Mouse (Mus musculus): Measurements from ENCODE around the gene Cd55b. TPM values are rescaled to one million over a fixed set of nuclear protein-coding genes. Genes with fewer than 3 reads are reported as not detected.
"Not testable (repeated sequence)": the region's sequence is repeated elsewhere in the genome, so short reads cannot be mapped to it uniquely, and the experiment has no call there.

Cd55b gene
- polyA plus RNA-seq (2015; fragmentation: Nextera tagmentation; extraction: Ambion mirVana), result 0.49 and 1.1 TPM in 2 replicates

- no peak within 1 kb of the TSS for H3K4me2 ChIP-seq (replicated peaks)
Observed at GRCm38 (mm10) chr1:130422664-130423111, at the start of gene Cd55b. Gene Cd55b, minus strand, starts transcription at chr1:130423009.

GRCm38 (mm10) chr1:130470074-130470473, 47.3 kb upstream of the Cd55b start:
- H3K27me3 ChIP-seq, result no peaks in the 10 kb centered on the region
- no peak overlapping the region for H3K27ac ChIP-seq (replicated peaks)
- H3K4me1 ChIP-seq, result no peaks in the 10 kb centered on the region
- WGBS, result 77% methylated on average over 4 of the region's 4 CpGs
- no peak for ATAC-seq (ENCODE audit: insufficient number of reproducible peaks, low FRiP score, low TSS enrichment, low read depth)
- H3K4me2 ChIP-seq (replicated peaks), result no peak overlapping the region
- H3K9me3 ChIP-seq (replicated peaks), result no peaks in the 10 kb centered on the region
- H3K4me3 ChIP-seq (replicated peaks), result no peak overlapping the region
- no peak overlapping the region for H3K9ac ChIP-seq
- H3K36me3 ChIP-seq, result no peaks in the 10 kb centered on the region

More at GRCm38 (mm10) chr1:130422664-130423111, at the start of gene Cd55b:
- WGBS, result 65% methylated on average over 18 of the region's 18 CpGs
- no peak within 1 kb of the TSS for H3K4me3 ChIP-seq (replicated peaks)
- H3K4me1 ChIP-seq, result no peaks in the 10 kb centered on the region
- H3K9me3 ChIP-seq (replicated peaks), result no peaks in the 10 kb centered on the region
- peak; percentile 34; the same call in 1 of the 2 replicates for ATAC-seq (ENCODE audit: insufficient number of reproducible peaks, low FRiP score, low TSS enrichment, low read depth)
- no peaks in the 10 kb centered on the region for H3K36me3 ChIP-seq
- no peak within 1 kb of the TSS for H3K27ac ChIP-seq (replicated peaks)
- H3K27me3 ChIP-seq, result no peaks in the 10 kb centered on the region
- H3K9ac ChIP-seq, result no peak within 1 kb of the TSS

GRCm38 (mm10) chr1:130467453-130467852, 44.6 kb upstream of the Cd55b start:
- ATAC-seq (ENCODE audit: insufficient number of reproducible peaks, low FRiP score, low TSS enrichment, low read depth), result no peak
- Histone ChIP-seq H3K36me3 (no peaks in the 10 kb centered on the region), H3K4me1 (0 out of 2 replicates have a peak, but pooled peaks cover 5% of the 10 kb centered on the region), H3K27ac (replicated peaks) (no peak overlapping the region), H3K27me3 (no peaks in the 10 kb centered on the region), H3K4me2 (replicated peaks) (no peak overlapping the region), H3K4me3 (replicated peaks) (no peak overlapping the region), H3K9me3 (replicated peaks) (no peaks in the 10 kb centered on the region), H3K9ac (no peak overlapping the region)
- WGBS, result 57% methylated on average over 2 of the region's 2 CpGs

- no peak for ATAC-seq (ENCODE audit: insufficient number of reproducible peaks, low FRiP score, low TSS enrichment, low read depth)
- Histone ChIP-seq H3K27me3 (no peaks in the 10 kb centered on the region), H3K4me1 (peaks cover 6% of the 10 kb centered on the region; the same call in 1 of the 2 replicates), H3K27ac (replicated peaks) (no peak overlapping the region), H3K36me3 (no peaks in the 10 kb centered on the region), H3K4me3 (replicated peaks) (no peak overlapping the region), H3K4me2 (replicated peaks) (no peak overlapping the region), H3K9ac (no peak overlapping the region), H3K9me3 (replicated peaks) (no peaks in the 10 kb centered on the region)
Observed at GRCm38 (mm10) chr1:130464173-130464572, 41.4 kb upstream of the Cd55b start.

- no peak overlapping the region for H3K27ac ChIP-seq (replicated peaks)
- no peaks in the 10 kb centered on the region for H3K27me3 ChIP-seq
- 4% methylated on average over 4 of the region's 4 CpGs for WGBS
- H3K4me3 ChIP-seq (replicated peaks), result peak overlapping the region; percentile 66
- H3K9ac ChIP-seq, result no peak overlapping the region; the same call in 1 of the 2 replicates
- H3K36me3 ChIP-seq, result no peaks in the 10 kb centered on the region
- peaks cover 6% of the 10 kb centered on the region; the same call in 1 of the 2 replicates for H3K4me1 ChIP-seq
- H3K4me2 ChIP-seq (replicated peaks), result peak overlapping the region; percentile 87
- no peaks in the 10 kb centered on the region for H3K9me3 ChIP-seq (replicated peaks)
- peak; percentile 64 for ATAC-seq (ENCODE audit: insufficient number of reproducible peaks, low FRiP score, low TSS enrichment, low read depth)
Observed at GRCm38 (mm10) chr1:130462867-130463266, 40.1 kb upstream of the Cd55b start.

- Histone ChIP-seq H3K9me3 (replicated peaks) (no peaks in the 10 kb centered on the region), H3K4me3 (replicated peaks) (peak within 1 kb of the TSS; percentile 66), H3K4me1 (peaks cover 6% of the 10 kb centered on the region; the same call in 1 of the 2 replicates), H3K27me3 (no peaks in the 10 kb centered on the region), H3K36me3 (no peaks in the 10 kb centered on the region), H3K9ac (peak within 1 kb of the TSS; percentile 59), H3K27ac (replicated peaks) (0 out of 2 replicates have a peak within 1 kb of the TSS, but pooled peaks have one; percentile 17), H3K4me2 (replicated peaks) (peak within 1 kb of the TSS; percentile 87)
- under 1% methylated on average over 45 of the region's 45 CpGs for WGBS
- ATAC-seq (ENCODE audit: insufficient number of reproducible peaks, low FRiP score, low TSS enrichment, low read depth), result peak; percentile 80
Observed at GRCm38 (mm10) chr1:130462084-130462861, 39.5 kb upstream of the Cd55b start, which contains the start of gene Cd55. Gene Cd55, minus strand, starts transcription at chr1:130462744.

- no peak for ATAC-seq (ENCODE audit: insufficient number of reproducible peaks, low FRiP score, low TSS enrichment, low read depth)
- WGBS, result 88% methylated on average over 2 of the region's 2 CpGs
- no peak overlapping the region for H3K4me3 ChIP-seq (replicated peaks)
Observed at GRCm38 (mm10) chr1:130455111-130455510, 32.3 kb upstream of the Cd55b start.

GRCm38 (mm10) chr1:130442930-130443329, 20.1 kb upstream of the Cd55b start:
- not testable (repeated sequence) for H3K9ac ChIP-seq; H3K4me2 ChIP-seq (replicated peaks); H3K4me1 ChIP-seq; H3K4me3 ChIP-seq (replicated peaks); H3K9me3 ChIP-seq (replicated peaks); ATAC-seq (ENCODE audit: insufficient number of reproducible peaks, low FRiP score, low TSS enrichment, low read depth); H3K27ac ChIP-seq (replicated peaks); H3K36me3 ChIP-seq; H3K27me3 ChIP-seq
- WGBS, result 28% methylated on average over 1 of the region's 1 CpGs

More at GRCm38 (mm10) chr1:130455111-130455510, 32.3 kb upstream of the Cd55b start:
- Histone ChIP-seq H3K27me3 (no peaks in the 10 kb centered on the region), H3K4me2 (replicated peaks) (no peak overlapping the region), H3K27ac (replicated peaks) (no peak overlapping the region), H3K4me1 (no peaks in the 10 kb centered on the region), H3K9ac (no peak overlapping the region), H3K9me3 (replicated peaks) (no peaks in the 10 kb centered on the region), H3K36me3 (no peaks in the 10 kb centered on the region)

GRCm38 (mm10) chr1:130430920-130431319, 8.1 kb upstream of the Cd55b start:
- ATAC-seq (ENCODE audit: insufficient number of reproducible peaks, low FRiP score, low TSS enrichment, low read depth), result no peak
- Histone ChIP-seq H3K4me3 (replicated peaks) (no peak overlapping the region), H3K9me3 (replicated peaks) (no peaks in the 10 kb centered on the region), H3K27ac (replicated peaks) (no peak overlapping the region), H3K27me3 (no peaks in the 10 kb centered on the region), H3K4me2 (replicated peaks) (no peak overlapping the region), H3K4me1 (no peaks in the 10 kb centered on the region), H3K36me3 (no peaks in the 10 kb centered on the region), H3K9ac (no peak overlapping the region)
- WGBS, result 61% methylated on average over 4 of the region's 4 CpGs

- ATAC-seq (ENCODE audit: insufficient number of reproducible peaks, low FRiP score, low TSS enrichment, low read depth); H3K4me2 ChIP-seq (replicated peaks); H3K4me1 ChIP-seq; H3K27me3 ChIP-seq; H3K27ac ChIP-seq (replicated peaks); H3K36me3 ChIP-seq; H3K9ac ChIP-seq; H3K9me3 ChIP-seq (replicated peaks); H3K4me3 ChIP-seq (replicated peaks): not testable (repeated sequence)
Observed at GRCm38 (mm10) chr1:130428667-130429066, 5.9 kb upstream of the Cd55b start.

- not testable (repeated sequence) for ATAC-seq (ENCODE audit: insufficient number of reproducible peaks, low FRiP score, low TSS enrichment, low read depth); H3K4me3 ChIP-seq (replicated peaks); H3K27ac ChIP-seq (replicated peaks); H3K36me3 ChIP-seq; H3K4me1 ChIP-seq; H3K4me2 ChIP-seq (replicated peaks); H3K9me3 ChIP-seq (replicated peaks); H3K9ac ChIP-seq; H3K27me3 ChIP-seq
- WGBS, result 70% methylated on average over 3 of the region's 3 CpGs
Observed at GRCm38 (mm10) chr1:130427175-130427853, 4.5 kb upstream of the Cd55b start.

All from embryonic facial prominence, embryonic 15.5 days (tissue).